ENCODE assay signal across 9 mouse cellular contexts in genomic region chr7:129257374-129258018, GRCm38 (mm10). TPM values are rescaled to one million over a fixed set of nuclear protein-coding genes. Genes with fewer than 3 reads are reported as not detected.
DNase-seq lines count a peak whose midpoint lies in the region; ATAC-seq and TF ChIP-seq lines count a peak whose summit lies in the region.
"Had no signal": no experiment of that assay in that cellular context is flagged by ENCODE, and none has a peak within 500 bp of the region (broad histone marks: within the 10 kb centered on the region; RNA-seq: fewer than 3 reads in every experiment).

No protein-coding gene starts in this region.

- WGBS in limb, embryonic 12.5 days: 10% methylated on average over 13 of the region's 13 CpGs
- WGBS in stomach, postnatal 0 days: 21% methylated on average over 13 of the region's 13 CpGs

- peak overlapping the region; percentile 90 for H3K4me2 ChIP-seq in limb, embryonic 12.5 days
- H3K4me2 ChIP-seq in stomach, postnatal 0 days (replicated peaks; ENCODE audit: low read depth): peak overlapping the region; percentile 75

- no peak overlapping the region for H3K9ac ChIP-seq in limb, embryonic 12.5 days (replicated peaks)
- H3K9ac ChIP-seq in stomach, postnatal 0 days (ENCODE audit: low read length): no peak overlapping the region

- no peaks in the 10 kb centered on the region for H3K36me3 ChIP-seq in limb, embryonic 12.5 days
- H3K36me3 ChIP-seq in stomach, postnatal 0 days (ENCODE audit: control insufficient read depth, insufficient read depth, low read length): no peaks in the 10 kb centered on the region

- intact Hi-C loops in heart, postnatal 14 days (cut with DNase I): loop anchor here (10.0 kb wide), 1 partner anchor 1227 kb away; no protein-coding TSS in a partner anchor

- no peak for TF ChIP-seq CTCF in stomach, postnatal 0 days (IDR thresholded peaks at IDR 0.05; ENCODE audit: low read depth)

- peaks cover 14% of the 10 kb centered on the region for H3K4me1 ChIP-seq in limb, embryonic 12.5 days (replicated peaks)
- H3K4me1 ChIP-seq in stomach, postnatal 0 days (replicated peaks; ENCODE audit: control insufficient read depth, insufficient read depth): no peaks in the 10 kb centered on the region; the same call in 1 of the 2 replicates

- no peak overlapping the region for H3K27ac ChIP-seq in limb, embryonic 12.5 days
- no peak overlapping the region for H3K27ac ChIP-seq in stomach, postnatal 0 days (replicated peaks)

- peaks cover 60% of the 10 kb centered on the region for H3K27me3 ChIP-seq in limb, embryonic 12.5 days
- H3K27me3 ChIP-seq in stomach, postnatal 0 days (ENCODE audit: control insufficient read depth, insufficient read depth, low read length): peaks cover 7% of the 10 kb centered on the region; the same call in 1 of the 2 replicates

- H3K4me3 ChIP-seq in limb, embryonic 12.5 days (replicated peaks): peak overlapping the region; percentile 51
- H3K4me3 ChIP-seq in stomach, postnatal 0 days (ENCODE audit: low read depth, low read length): peak overlapping the region; percentile 41; the same call in 1 of the 2 replicates

- H3K9me3 ChIP-seq in limb, embryonic 12.5 days: no peaks in the 10 kb centered on the region
- H3K9me3 ChIP-seq in stomach, postnatal 0 days (ENCODE audit: control insufficient read depth, low read length): no peaks in the 10 kb centered on the region

- ATAC-seq in limb, embryonic 12.5 days (ENCODE audit: insufficient number of reproducible peaks, insufficient read depth, low FRiP score, low TSS enrichment, low read depth): no peak
- ATAC-seq in stomach, postnatal 0 days (ENCODE audit: low FRiP score, low TSS enrichment): no peak
- no peak for ATAC-seq in megakaryocyte, adult 5-6 weeks (ENCODE audit: poor library complexity, severe bottlenecking)

- TF ChIP-seq EP300 in stomach, postnatal 0 days (optimal IDR thresholded peaks at IDR 0.05): no peak

- DNase-seq in heart, adult 11 months: peak; percentile 54
- DNase-seq in heart, postnatal 14 days: no peak
- peak; percentile 7 for DNase-seq in retina, embryonic 14.5 days (ENCODE audit: low spot score)
- no peak for DNase-seq in retina, postnatal 1 day
- no peak for DNase-seq in stomach, postnatal 0 days (ENCODE audit: low spot score)
- DNase-seq in c-Kit-positive CD71-positive TER-119-positive erythroid progenitor cells, embryonic 14.5 days (ENCODE audit: low spot score): no peak

RNA-seq across cellular contexts. Expression of gene Plpp4, which starts 0.7 kb away (rescaled TPM):
- not detected for total RNA-seq in heart, postnatal 14 days (2021)
- polyA plus RNA-seq in limb, embryonic 12.5 days (2016; fragmentation: Nextera tagmentation; extraction: Ambion mirVana): 0.21 and 0.36 TPM in 2 replicates
- 0.76 and 0.99 TPM in 2 replicates for polyA plus RNA-seq in stomach, postnatal 0 days (2015; fragmentation: Nextera tagmentation; extraction: Ambion mirVana)
- not detected in 2 replicates for total RNA-seq in megakaryocyte, adult 5-6 weeks (2015)
- total RNA-seq in megakaryocyte, adult 5-6 weeks (2017): not detected in 2 replicates
- total RNA-seq: adrenal gland, postnatal 14 days had no signal

Comparison
In these comparisons a context has a peak if more than half of its experiments do, and no peak if none do; other contexts are left out.
1. DNase-seq: peak in heart, adult 11 months (single experiment) and retina, embryonic 14.5 days (single experiment); none in heart, postnatal 14 days (0 of 2), retina, postnatal 1 day (single experiment), stomach, postnatal 0 days (single experiment) and c-Kit-positive CD71-positive TER-119-positive erythroid progenitor cells, embryonic 14.5 days (single experiment).